Mouse (Mus musculus) fat pad, adult 2 months (tissue): ENCODE measurements around the gene Dido1.
"Not testable (repeated sequence)": the region's sequence is repeated elsewhere in the genome, so short reads cannot be mapped to it uniquely, and the experiment has no call there.

Experiments
- DNase-seq: peaks from one replicate; pipeline ENCODE4 v3.0.0-alpha.2; 2011; ENCODE audit warnings: low read depth, low spot score; ENCODE audit errors: extremely low read depth

Gene Dido1

GRCm38 (mm10) chr2:180724585-180725413 lies 15.0 kb upstream of the Dido1 start, which contains the start of gene Slc17a9:
TSS of gene Slc17a9 (plus strand) at chr2:180725263.
- no peak for DNase-seq

- no peak for DNase-seq
These were observed 14.1 kb upstream of the Dido1 start for GRCm38 (mm10) chr2:180723865-180724264.

- DNase-seq = not testable (repeated sequence)
These were observed 12.9 kb upstream of the Dido1 start for GRCm38 (mm10) chr2:180722748-180723147.

GRCm38 (mm10) chr2:180712037-180712689 lies 2.4 kb upstream of the Dido1 start:
- DNase-seq = no peak

GRCm38 (mm10) chr2:180711527-180711926 lies 1.7 kb upstream of the Dido1 start:
- DNase-seq = no peak

GRCm38 (mm10) chr2:180710276-180711155 lies 717 bp upstream of the Dido1 start:
- DNase-seq = no peak

- DNase-seq = no peak
These were observed 526 bp downstream of the Dido1 start for GRCm38 (mm10) chr2:180709023-180709922.

- DNase-seq = no peak
These were observed 3.8 kb downstream of the Dido1 start for GRCm38 (mm10) chr2:180705975-180706374.

- DNase-seq = no peak
These were observed 4.7 kb downstream of the Dido1 start for GRCm38 (mm10) chr2:180705066-180705465.

GRCm38 (mm10) chr2:180704591-180704990 lies 5.2 kb downstream of the Dido1 start:
- no peak for DNase-seq

- DNase-seq = no peak
These were observed 6.0 kb downstream of the Dido1 start for GRCm38 (mm10) chr2:180703645-180704359.

- no peak for DNase-seq
These were observed 6.6 kb downstream of the Dido1 start for GRCm38 (mm10) chr2:180703175-180703574.

- DNase-seq = no peak
These were observed 7.1 kb downstream of the Dido1 start for GRCm38 (mm10) chr2:180702701-180703149.

GRCm38 (mm10) chr2:180701767-180702621 lies 7.8 kb downstream of the Dido1 start:
- no peak for DNase-seq

- DNase-seq = no peak
These were observed 8.6 kb downstream of the Dido1 start for GRCm38 (mm10) chr2:180701053-180701766.

- no peak for DNase-seq
These were observed 9.3 kb downstream of the Dido1 start for GRCm38 (mm10) chr2:180700457-180700856.

GRCm38 (mm10) chr2:180695176-180695575 lies 14.6 kb downstream of the Dido1 start:
- no peak for DNase-seq

- DNase-seq = no peak
These were observed 17.2 kb downstream of the Dido1 start for GRCm38 (mm10) chr2:180692630-180693029.
